Mouse (Mus musculus) kidney, adult 2 months (tissue): ENCODE results near the gene Gm11020. TPM values are rescaled to one million over a fixed set of nuclear protein-coding genes. Genes with fewer than 3 reads are reported as not detected.

Source experiments
- DNase-seq: peaks from one replicate; pipeline ENCODE4 v3.0.0; 2021
- H3K27ac ChIP-seq: fragments of 200-500 bp; 2 replicates; pipeline ENCODE4 v1.5.1; 2012; ENCODE audit warnings: low read depth, low read length, control low read depth, inconsistent platforms; ENCODE audit not compliant: insufficient read depth
- H3K27me3 ChIP-seq: fragments of 200-500 bp; replicated peaks from 2 replicates; pipeline ENCODE4 v1.6.1; 2012; ENCODE audit warnings: mild to moderate bottlenecking, moderate library complexity, low read length, inconsistent platforms; ENCODE audit not compliant: control insufficient read depth, insufficient read depth
- H3K36me3 ChIP-seq: fragments of 200-500 bp; 2 replicates; pipeline ENCODE4 v1.6.1; 2012; ENCODE audit warnings: mild to moderate bottlenecking, moderate library complexity, low read length, inconsistent platforms; ENCODE audit not compliant: control insufficient read depth, insufficient read depth
- H3K4me1 ChIP-seq: fragments of 200-500 bp; 2 replicates; pipeline ENCODE4 v1.6.1; 2011; ENCODE audit warnings: low read length; ENCODE audit not compliant: control insufficient read depth, insufficient read depth
- H3K4me3 ChIP-seq: fragments of 200-500 bp; 2 replicates; pipeline ENCODE4 v1.5.1; 2011; ENCODE audit warnings: mild to moderate bottlenecking, low read depth, low read length, control low read depth; ENCODE audit not compliant: insufficient read depth
- CTCF ChIP-seq: fragments of 200-500 bp; conservative IDR thresholded peaks from 2 replicates; pipeline ENCODE4 v1.5.1; 2011; ENCODE audit warnings: low read depth, mild to moderate bottlenecking, control low read depth, low read length, moderate library complexity, mixed read lengths; ENCODE audit not compliant: insufficient read depth, insufficient read length
- POLR2A ChIP-seq: fragments of 200-500 bp; IDR thresholded peaks from one replicate; pipeline ENCODE4 v1.6.1; 2011; ENCODE audit warnings: low read depth, low read length, control low read depth
- WGBS: fragments of 180-500 bp; shearing (Covaris S2); methylation state at CpG from one replicate; pipeline ENCODE4 v1.1.7; 2018; 5-methylcytosine and 5-hydroxymethylcytosine counted together
- polyA plus RNA-seq: library from polyadenylated mRNA; depleted of rRNA; stranded (reverse); fragments of >200 nt; gene quantifications from 2 replicates; pipeline ENCODE4 v1.2.3, GENCODE M21; 2012; rRNA removed

Gene Gm11020
- polyA plus RNA-seq, 1 experiment, result not detected

- no peak for TF ChIP-seq CTCF
- no peak for TF ChIP-seq POLR2A
- Histone ChIP-seq H3K27me3 (no peaks in the 10 kb centered on the region), H3K27ac (no peak overlapping the region), H3K36me3 (no peaks in the 10 kb centered on the region), H3K4me3 (no peak overlapping the region), H3K4me1 (peaks cover 9% of the 10 kb centered on the region)
- DNase-seq, result no peak
- 55% methylated on average over 15 of the region's 15 CpGs for WGBS
Observed at GRCm38 (mm10) chr8:104359778-104360456, 38.5 kb downstream of the Gm11020 start.

GRCm38 (mm10) chr8:104365695-104366094 is 44.3 kb downstream of the Gm11020 start:
- Histone ChIP-seq H3K4me1 (peaks cover 22% of the 10 kb centered on the region; the same call in 1 of the 2 replicates), H3K27me3 (no peaks in the 10 kb centered on the region), H3K36me3 (no peaks in the 10 kb centered on the region), H3K4me3 (no peak overlapping the region), H3K27ac (no peak overlapping the region)
- DNase-seq, result peak; percentile 66
- TF ChIP-seq POLR2A (no peak), CTCF (no peak)
- 35% methylated on average over 9 of the region's 9 CpGs for WGBS

GRCm38 (mm10) chr8:104367398-104367797 is 46.0 kb downstream of the Gm11020 start:
- no peaks in the 10 kb centered on the region for H3K27me3 ChIP-seq
- no peak overlapping the region for H3K4me3 ChIP-seq
- DNase-seq, result no peak
- peaks cover 24% of the 10 kb centered on the region; the same call in 1 of the 2 replicates for H3K4me1 ChIP-seq
- no peak overlapping the region for H3K27ac ChIP-seq
- H3K36me3 ChIP-seq, result no peaks in the 10 kb centered on the region
- WGBS, result 63% methylated on average over 5 of the region's 5 CpGs
- TF ChIP-seq CTCF (no peak), POLR2A (no peak)

GRCm38 (mm10) chr8:104369591-104369990 is 48.2 kb downstream of the Gm11020 start:
- peaks cover 33% of the 10 kb centered on the region for H3K4me1 ChIP-seq
- WGBS, result 69% methylated on average over 12 of the region's 12 CpGs

GRCm38 (mm10) chr8:104370071-104370470 is 48.7 kb downstream of the Gm11020 start:
- Histone ChIP-seq H3K4me3 (no peak overlapping the region), H3K36me3 (no peaks in the 10 kb centered on the region), H3K27ac (no peak overlapping the region; the same call in 1 of the 2 replicates), H3K4me1 (peaks cover 35% of the 10 kb centered on the region), H3K27me3 (no peaks in the 10 kb centered on the region)
- peak; percentile 67 for DNase-seq
- TF ChIP-seq POLR2A, result no peak
- TF ChIP-seq CTCF, result no peak
- WGBS, result 28% methylated on average over 6 of the region's 6 CpGs

More at GRCm38 (mm10) chr8:104369591-104369990, 48.2 kb downstream of the Gm11020 start:
- no peak for DNase-seq
- no peaks in the 10 kb centered on the region for H3K27me3 ChIP-seq
- H3K27ac ChIP-seq, result no peak overlapping the region
- TF ChIP-seq CTCF (no peak), POLR2A (no peak)
- no peaks in the 10 kb centered on the region for H3K36me3 ChIP-seq
- no peak overlapping the region for H3K4me3 ChIP-seq

GRCm38 (mm10) chr8:104371121-104371520 is 49.8 kb downstream of the Gm11020 start:
- no peak for DNase-seq
- TF ChIP-seq POLR2A, result no peak
- TF ChIP-seq CTCF, result no peak

More at GRCm38 (mm10) chr8:104371121-104371520, 49.8 kb downstream of the Gm11020 start:
- Histone ChIP-seq H3K4me1 (peaks cover 35% of the 10 kb centered on the region), H3K27ac (no peak overlapping the region), H3K4me3 (no peak overlapping the region), H3K27me3 (no peaks in the 10 kb centered on the region), H3K36me3 (no peaks in the 10 kb centered on the region)
- 93% methylated on average over 6 of the region's 6 CpGs for WGBS

Other genes starting within 250 kb of the Gm11020 start
- gene Cdh5, start 219.9 kb upstream of the Gm11020 start, polyA plus RNA-seq, result 45.1 and 48.5 TPM in 2 replicates
- 0.45 and 0.66 TPM in 2 replicates for gene Bean1, start 151.1 kb upstream of the Gm11020 start, polyA plus RNA-seq
- gene Tk2, start 73.0 kb upstream of the Gm11020 start, polyA plus RNA-seq, result 20.6 and 21.0 TPM in 2 replicates
- gene Cklf, start 70.7 kb upstream of the Gm11020 start, polyA plus RNA-seq, result 4.3 and 5.4 TPM in 2 replicates
- gene Cmtm2a, start 28.4 kb upstream of the Gm11020 start, polyA plus RNA-seq, result 0.16 and 0.28 TPM in 2 replicates
- not detected in 2 replicates for gene Gm45711, start 11.5 kb upstream of the Gm11020 start, polyA plus RNA-seq
- gene Cmtm1, start 11.4 kb upstream of the Gm11020 start, polyA plus RNA-seq, result not detected in 2 replicates
- 0.18 TPM in 1 of 2 replicates, not detected in the other for gene Cmtm2b, start 663 bp downstream of the Gm11020 start, polyA plus RNA-seq
- gene Cmtm3, start 17.8 kb downstream of the Gm11020 start, polyA plus RNA-seq, result 53.3 and 60.4 TPM in 2 replicates
- 31.4 and 32.4 TPM in 2 replicates for gene Cmtm4, start 74.2 kb downstream of the Gm11020 start, polyA plus RNA-seq
- 14.7 and 20.3 TPM in 2 replicates for gene Dync1li2, start 121.5 kb downstream of the Gm11020 start, polyA plus RNA-seq
- 0.05 TPM in 1 of 2 replicates, not detected in the other for gene Terb1, start 188.3 kb downstream of the Gm11020 start, polyA plus RNA-seq
- gene Nae1, start 213.1 kb downstream of the Gm11020 start, polyA plus RNA-seq, result 9.7 and 12.7 TPM in 2 replicates
- 7.5 and 8.0 TPM in 2 replicates for gene Car7, start 213.1 kb downstream of the Gm11020 start, polyA plus RNA-seq